Mouse (Mus musculus) Muller cell, postnatal 12 days (primary cell): ENCODE measurements at regions not wholly inside any gene's neighbourhood (a gene's known extent, or its start where the extent isn't known, plus 50 kb on each side); places are given as distances from the start of the nearest gene placed in this dataset.
A peak's percentile ranks its signal among the peaks of the same experiment; 100 is the strongest.

Source experiments
- DNase-seq: peaks from one replicate; pipeline ENCODE4 v3.0.0-alpha.2; 2015; ENCODE audit errors: inconsistent ontology term

DNA sequence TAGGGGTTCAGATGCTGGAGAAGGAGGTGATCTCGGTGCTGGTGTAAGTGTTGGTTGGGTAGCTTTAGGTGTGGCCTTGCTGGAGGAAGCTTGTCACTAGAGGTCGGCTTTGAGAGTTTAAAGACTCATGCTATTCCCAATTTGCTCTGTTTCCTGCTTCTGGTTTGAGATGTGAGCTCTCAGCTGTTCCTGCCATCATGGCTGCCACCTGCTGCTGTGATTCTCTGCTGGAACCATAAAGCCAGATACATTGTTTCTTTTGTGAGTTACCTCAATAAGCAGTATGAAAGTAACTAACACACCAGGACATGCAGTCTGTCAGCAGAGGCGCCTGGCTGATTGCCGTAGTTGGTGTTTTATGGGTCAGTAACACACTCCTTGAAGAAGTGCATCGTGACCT, 94.2 kb upstream of the Tut7 start:
- no peak for DNase-seq

DNA sequence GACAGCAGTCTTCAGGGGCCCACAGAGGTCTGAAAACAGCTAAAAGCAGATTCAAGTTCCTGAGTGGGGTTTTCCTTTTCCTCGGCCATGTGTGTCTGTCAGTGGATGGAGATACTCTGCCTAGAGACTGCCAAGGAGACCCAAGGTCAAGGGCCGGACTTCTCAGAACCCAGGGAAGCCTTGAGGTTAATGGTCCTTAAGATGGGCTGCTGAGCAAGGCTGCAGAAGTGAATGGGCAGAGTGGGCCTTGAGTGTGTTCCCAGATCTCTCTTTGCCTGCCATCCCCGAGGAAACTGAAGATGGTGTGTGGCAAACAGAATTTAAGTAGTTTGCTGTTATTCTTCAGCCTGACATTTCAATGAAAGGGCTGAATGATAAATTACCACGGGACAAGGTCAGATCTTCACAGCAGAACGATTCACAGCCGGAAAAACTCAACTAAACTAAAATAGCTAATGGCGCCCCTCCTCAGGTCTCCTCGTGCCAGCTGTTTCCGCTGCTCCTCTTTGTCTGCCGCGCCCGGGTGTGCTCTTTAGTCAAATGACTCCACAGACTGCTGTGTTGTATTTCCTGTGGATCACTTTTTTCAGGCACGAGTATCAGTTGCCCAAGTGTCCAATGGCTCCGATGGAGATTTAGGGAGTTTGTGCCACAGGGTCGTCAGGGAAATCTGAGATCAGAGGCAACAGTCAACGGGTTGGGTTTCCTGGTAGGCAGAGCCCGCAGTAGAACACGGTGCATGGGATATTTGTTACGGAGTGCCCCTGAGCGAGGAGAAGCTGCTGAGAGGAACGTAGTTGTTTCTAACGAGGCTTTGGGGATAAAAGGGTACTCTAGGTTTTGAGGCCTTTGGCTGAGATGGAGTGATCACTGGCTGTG, 93.5 kb upstream of the Tut7 start:
- DNase-seq, result no peak

DNA sequence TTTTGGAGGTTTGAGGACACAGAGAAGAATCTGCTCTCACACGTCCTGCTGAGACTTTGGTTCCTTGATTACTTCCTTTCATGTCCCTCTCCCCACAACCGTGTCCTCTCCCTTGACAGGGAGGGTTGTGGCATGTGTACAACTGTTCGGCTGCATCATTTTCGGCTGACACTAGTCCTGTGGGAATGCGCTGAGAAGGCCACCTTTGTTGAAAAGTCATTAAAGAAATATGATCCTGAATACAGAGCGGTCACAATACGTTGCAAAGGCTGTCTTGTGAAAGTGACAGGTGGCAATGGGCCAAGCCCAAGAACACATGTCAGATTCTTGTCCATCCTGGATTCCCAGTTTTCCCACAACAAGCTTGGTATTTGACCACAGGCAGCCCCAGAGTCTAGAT, 92.8 kb upstream of the Tut7 start:
- DNase-seq, result no peak

DNA sequence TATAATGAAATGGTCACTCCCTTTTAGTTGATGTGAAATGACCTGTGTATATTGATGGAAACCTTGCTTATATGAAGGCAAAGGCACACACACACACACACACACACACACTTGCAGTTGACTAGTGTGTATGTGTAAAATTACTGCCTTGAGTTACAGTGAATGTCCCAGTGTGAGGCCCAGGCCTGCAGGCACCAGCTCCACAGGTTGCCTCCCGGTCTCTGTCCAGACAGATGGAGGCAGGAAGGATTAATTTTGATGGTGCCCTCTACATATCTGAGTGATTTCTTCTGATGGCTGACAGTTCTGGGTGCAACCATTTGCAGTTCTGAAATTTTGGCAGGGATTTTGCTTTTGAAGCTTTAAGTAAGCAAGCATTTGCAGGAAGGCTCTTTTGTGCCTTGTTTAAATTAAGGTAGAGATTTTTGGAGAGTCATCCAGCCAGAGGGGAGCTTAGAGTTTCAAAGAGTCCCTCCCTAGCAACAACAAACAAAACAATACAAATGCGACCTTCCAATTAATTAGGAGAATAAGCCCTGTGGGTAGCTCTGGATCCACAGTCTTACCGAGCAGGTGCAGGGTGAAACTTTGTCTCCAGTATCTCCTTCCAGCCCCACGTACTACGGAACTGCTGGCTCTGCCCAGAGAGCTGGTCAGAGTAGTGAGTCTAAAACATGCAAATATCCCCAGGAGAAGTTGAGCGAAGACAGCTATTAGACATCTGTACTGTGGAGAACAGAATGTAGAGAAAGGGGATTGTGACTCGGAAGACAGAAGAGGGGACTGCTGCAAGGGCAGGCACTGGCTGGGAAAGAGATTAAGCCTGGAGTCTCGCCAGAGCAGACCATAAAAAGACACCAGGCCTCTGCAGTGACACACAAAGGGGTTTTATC, 87.5 kb upstream of the Tut7 start:
- DNase-seq, result peak; percentile 56

DNA sequence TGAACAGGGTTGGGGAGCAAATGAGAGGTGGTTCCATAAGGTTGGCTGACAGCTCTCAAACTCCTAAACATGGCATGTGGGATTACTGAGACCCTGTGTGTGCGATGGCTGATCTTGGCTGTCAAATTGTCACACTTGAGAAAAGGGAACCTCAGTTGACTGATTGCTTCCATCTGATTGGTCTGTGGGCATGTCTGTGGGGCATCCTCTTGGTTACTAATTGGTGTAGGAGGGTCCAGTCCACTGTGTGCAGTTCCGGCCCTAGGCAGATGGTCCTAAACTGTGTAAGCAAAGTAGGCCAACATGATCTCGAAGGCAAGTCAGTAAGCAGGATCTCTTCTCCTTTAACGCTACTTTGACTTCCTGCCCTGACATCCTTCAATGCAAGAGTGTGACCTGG, 86.5 kb upstream of the Tut7 start:
- no peak for DNase-seq

DNA sequence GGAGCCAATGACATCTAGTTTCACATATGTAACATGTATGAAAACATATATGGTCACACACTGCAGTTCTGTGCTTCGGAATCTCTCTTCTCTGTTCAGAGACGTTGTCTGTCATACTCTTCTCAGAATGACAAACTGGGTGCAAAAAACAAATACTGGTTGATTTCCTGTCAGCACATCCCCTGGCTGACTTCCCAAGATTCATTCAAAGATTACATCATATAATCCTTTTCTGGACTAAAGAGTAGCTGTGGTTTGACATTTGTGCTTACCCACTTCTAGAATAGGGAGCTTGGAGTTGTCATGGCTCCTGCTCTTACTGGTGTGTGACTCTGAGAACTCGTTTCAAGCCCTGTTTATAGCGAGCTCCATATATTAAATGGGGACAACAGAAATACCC, 85.8 kb upstream of the Tut7 start:
- DNase-seq, result no peak

DNA sequence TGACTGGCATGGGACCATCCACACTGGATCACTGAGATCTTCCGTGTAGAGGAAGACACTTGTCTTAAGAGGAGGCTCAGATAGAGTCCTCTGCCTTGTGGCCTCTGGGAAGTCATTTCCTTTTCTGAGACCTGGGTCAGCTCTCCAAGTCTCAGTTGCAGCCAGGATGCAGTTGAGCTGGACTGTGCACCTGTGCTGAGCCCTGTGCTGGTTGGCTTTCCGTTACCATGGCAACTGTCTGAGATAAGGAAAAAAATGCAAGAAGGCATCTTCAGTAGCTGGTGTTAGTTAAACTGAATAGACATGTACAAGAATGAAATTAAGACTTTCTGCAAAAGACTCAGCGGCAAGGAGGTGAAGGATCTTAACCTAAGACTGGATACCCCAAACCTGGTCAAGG, 82.5 kb upstream of the Tut7 start:
- no peak for DNase-seq

DNA sequence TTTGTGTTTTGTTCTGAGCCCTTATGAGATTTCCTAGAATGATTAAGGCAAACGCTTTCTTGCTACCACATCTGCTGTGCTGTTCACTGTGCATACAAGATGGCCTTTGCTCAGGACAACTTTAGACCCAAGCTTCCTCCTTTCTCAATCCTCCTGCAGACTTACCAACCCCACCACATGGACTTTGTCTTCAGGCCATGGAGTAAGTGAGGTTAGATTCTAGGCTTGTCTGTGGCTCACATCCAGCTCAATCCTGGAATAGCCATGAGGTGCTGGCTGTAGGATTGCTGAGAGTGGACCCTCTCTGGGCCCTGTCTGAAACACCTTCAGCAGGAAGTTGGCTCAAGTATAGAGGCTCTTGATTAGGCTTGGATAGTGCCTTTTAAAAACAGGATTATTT, 81.5 kb upstream of the Tut7 start:
- no peak for DNase-seq

DNA sequence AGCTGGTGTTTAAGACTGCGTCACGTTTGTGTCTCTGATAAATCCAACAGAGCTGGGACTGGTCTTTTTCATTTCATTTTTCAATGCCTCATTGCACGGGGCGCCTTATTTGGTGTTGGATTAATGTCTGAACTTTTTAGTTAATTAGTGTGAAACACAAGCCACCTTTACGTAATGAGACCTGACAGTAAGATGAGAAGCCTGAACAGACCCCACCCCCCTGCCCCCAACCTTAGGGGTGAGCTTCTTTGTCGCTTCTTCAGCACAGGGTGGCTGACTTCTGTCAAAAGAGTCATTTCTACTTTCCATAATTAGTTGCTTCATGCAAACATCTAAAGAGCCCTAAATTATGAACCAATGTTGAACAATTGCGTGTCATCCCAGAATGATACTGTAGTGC, 76.6 kb upstream of the Tut7 start:
- peak; percentile 29 for DNase-seq

DNA sequence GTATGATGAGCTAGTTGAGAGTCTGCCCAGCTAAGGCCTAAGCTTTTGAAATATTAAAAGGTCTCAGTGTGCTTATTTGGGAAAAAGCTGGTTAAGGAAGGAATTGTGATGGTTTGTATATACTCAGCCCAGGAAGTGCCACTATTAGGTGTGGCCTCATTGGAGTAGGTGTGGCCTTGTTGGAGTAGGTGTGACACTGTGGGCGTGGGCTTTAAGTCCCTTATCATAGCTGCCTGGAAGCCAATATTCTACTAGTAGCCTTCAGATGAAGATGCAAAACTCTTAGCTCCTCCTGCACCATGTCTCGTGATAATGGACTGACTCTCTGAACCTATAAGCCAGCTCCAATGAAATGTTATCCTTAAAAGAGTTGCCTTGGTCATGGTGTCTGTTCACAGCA, 72.8 kb upstream of the Tut7 start:
- DNase-seq, result no peak

DNA sequence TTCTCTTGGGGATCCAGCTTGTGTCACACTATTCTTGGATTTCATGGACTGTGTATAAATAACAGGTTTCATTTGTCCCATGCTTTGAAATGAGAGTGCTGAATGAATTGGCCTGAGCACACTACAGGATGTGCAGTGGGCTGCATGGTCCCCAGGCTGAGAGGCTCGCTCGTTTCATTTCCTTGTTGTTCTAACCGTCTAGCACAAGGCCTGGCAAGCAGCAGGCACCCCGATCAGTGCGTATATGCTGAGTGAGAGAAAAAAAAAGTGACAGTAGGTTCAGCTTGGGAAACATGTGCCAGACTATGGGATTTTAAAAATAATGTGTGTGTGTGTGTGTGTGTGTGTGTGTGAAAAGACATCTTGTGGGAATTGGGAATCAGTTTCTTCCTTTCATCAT, 71.1 kb upstream of the Tut7 start:
- no peak for DNase-seq

DNA sequence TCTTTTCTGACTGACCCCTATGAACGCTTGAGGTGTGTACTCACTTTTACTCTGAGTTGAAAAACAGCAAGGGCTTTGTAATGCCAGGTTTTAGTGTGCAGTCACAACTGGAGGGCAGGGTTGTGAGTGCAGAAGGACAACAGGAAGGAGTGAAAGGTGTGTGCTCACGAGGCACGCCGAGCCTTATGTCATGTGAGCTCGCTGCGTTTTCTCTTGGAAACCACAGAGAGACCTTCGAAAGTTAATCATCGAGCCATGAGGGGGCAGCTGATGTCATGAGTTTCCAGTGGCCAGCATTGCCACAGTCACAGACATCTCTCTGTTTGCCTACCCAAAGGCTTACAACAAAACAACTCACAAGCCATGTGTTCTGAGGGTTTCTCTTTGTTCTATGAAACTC, 70.0 kb upstream of the Tut7 start:
- no peak for DNase-seq

DNA sequence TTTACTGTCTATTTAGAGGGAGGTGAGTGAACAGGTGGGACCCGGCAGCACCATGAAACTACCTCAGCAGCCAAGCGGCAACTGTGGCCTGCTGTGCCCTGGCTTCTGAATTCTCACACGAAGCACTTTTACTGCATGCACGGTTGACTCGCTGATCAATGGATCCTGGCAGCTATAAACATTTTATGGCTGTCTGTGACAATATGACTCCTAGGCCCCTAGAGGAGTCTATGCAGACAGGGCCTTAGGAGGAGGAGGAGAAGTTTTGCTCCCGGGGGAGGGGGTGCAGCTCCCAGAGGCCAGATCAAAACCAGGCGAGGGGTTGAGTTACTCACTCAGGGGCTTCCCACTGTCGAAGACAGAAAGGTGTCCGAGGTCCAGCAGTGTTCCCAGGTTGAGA, 69.4 kb upstream of the Tut7 start:
- no peak for DNase-seq

DNA sequence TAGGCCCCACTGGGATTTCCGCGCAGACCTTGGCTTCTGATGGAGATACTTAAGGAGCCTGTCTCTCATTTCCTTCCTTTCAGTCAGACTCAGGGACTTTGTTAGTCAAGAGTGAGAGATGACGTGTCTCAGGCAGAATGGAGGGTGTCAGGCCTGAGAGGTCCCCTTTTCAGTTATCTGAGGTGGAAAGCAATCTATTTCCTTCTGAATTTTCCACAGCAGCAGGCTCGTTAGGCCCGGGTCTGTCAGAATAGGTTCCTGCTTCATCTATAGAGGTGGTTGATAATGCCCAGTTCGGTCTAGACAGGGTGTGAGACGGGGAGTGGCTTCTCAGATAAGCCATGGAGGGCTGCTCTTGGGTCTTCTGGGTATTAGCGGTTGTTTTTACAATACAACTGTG, 68.8 kb upstream of the Tut7 start:
- DNase-seq, result no peak

DNA sequence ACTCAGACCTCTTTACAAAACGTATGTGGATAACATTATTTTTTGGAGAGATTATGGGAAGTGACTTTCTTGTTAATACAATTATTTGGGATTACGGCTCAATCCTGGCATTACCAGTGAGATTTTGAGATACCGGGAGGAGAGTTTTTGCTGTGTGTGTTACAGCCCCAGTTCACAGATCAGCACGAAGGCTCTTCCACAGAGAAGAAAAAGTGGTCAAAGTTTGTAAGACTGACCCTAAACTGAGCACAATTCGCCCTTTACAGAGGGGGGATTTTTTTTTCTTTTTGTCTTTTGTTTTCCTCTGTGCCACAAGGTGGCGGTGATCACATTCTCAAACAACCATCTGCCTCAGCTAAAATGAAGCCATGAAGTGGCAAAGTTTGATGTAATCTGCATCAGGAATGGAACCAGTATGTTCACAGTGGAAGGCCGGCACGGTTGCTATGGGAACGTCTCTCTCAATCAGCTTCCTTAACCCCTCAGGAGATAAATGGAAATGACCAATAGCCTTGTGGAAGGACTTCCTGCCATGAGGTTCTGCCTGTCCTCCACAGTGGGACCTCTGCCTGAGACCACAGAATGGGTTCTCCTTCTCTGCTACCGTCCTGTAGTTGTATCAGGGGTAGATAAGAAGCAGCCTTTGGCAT, 66.6 kb upstream of the Tut7 start:
- peak; percentile 78 for DNase-seq

DNA sequence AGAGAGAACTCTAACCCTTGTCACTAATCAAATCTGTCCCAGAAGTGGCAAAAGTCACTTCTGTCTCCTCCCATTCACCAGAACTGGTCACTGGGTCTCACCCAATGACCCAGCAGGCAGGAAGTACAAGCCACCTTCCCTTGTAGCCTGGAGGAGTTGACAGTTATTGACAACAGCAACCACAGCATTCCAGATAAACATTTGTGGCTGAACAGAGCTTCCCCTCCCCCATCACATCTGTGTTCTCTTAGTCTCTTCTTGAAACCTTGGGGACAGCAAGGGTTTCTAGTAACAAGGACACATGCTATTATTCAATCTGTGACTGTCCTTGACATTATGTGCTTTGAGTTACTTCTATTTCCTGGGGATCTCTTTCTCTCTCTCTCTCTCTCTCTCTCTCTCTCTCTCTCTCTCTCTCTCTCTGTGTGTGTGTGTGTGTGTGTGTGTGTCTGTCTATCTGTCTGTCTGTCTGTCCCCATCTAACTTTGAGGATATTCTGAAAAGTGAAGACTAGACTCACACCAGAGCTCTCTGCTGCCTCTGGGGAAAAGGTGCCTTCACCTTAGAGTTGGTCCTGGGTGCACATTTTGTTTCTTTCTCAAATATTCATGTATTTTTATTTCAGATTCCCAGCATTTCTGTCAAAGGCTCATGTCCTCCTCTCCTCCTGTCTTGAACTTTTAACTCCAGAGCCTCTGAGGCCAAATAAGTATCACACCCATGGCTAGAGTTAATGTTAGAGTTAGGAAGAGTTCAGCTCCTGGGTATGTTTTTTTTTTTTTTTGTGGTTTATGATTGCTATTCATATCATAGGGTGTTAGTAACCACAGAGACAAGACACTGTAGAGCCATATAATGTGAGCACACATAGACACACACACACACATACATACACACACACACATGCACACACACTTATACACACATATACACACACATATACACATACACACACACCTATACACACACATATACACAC, 65.4 kb upstream of the Tut7 start:
- no peak for DNase-seq

DNA sequence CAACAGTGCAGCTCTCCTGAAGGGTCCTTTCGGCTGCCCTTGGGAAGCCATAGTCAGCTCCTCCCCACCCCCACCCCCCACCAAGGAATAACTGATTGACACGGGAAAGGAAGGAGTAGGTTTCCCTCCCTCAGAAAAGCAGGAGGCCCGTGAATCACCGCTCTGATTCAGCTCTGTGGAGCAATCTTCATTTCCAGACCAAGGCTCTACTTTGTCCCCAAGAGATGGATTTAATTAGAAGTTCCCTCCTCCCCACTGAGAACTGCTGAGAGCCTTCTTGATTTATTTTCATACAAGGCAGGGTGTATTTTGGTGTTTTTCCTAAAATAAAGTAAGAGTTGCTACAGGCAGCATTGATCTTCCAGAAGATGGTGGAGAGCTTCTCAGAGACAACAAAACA, 64.4 kb upstream of the Tut7 start:
- no peak for DNase-seq

DNA sequence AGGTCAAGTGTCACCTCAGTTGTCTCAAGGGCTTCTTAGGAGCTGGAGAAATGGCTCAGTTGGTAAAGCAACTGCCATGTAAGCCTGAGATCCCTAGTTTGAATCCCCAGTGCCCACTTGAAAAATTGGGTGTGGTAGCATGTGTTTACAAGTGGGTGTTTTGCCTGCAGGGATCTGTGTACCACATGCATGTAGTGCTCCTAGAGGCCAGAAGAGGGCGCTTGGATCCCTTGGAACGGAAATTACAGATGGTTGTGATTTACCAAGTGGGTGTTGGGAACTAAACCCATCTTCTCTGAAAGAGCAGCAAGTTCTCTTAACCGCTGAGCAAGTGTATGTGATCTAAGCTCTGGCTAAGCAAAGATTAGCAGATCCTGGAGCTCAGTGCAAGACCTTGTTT, 63.6 kb upstream of the Tut7 start:
- DNase-seq, result no peak

DNA sequence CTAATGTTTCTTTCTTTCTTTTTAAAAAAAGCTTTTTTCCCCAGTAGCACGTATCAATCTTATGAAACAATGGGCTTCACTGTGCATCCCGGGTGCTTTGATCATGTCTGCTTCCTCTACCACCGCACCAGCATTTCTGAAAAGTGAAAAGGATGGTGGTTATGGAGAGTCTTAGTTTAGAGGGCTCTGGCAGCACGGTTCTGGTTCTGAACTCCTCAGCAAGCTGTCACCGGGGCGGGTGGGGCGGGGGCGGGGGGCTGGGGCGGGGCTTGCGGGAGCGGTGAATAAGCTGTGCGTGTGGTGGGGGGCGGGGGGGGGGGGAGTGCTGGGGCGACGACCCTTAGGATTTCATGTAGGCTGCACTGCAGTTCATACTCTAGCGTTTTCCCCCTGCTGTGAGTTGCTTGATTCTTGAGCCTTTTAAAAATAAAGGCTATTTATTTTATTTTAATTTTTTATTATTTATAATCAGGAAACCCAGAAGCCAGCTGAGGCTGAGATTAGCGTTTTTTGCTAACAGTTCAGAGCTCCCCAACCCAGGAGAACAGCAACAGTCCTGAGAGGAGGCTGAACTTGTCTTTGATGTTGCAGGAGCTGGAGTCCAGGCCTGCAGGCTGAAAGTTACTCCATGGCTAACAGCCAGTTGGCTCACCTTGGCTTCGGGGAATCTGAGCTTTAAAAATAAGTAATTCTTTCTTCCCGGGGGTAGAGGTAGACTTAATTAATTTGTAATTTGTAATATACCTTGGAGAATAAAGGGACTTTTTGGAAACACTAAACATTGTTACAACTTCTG, 59.2 kb upstream of the Tut7 start:
- DNase-seq, result no peak

DNA sequence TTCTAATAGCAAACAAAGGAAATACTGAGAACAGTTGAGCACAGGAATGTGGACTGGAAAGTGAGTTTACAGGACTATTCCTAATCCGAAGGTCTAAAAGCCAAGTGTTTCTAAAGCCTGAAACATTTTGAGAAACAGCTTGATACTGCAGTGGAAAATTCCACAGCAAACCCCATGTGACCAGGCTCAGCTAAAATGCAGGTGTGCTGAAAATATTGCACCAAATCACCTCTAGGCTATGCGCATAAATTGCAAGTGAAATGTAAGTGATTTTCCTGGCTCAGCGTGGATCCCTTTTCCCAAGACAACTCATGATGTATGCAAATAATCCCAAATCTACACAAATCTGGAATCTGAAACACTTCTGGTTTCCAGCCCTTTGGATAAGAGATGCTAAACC, 57.1 kb upstream of the Tut7 start:
- DNase-seq, result no peak

DNA sequence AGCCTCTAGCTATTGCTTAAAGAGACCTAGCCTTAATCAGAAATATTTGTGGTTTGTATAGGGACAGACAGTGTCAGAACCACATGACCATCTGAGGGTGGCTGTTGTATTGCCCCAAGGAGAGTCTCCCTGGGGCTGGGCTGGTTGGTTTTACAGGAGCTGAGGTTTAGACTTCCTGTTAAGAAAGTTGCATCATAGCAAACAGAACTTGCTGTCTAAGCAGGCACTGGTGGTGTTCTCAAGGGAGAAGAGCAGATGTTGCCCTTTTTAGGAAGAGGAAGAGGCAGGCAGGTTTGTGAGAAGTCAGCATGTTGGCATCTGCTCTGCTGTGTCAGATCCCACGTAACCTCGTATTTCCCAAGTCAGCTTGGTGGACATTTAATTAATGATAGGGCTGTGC, 52.7 kb upstream of the Tut7 start:
- DNase-seq, result no peak
